Mouse (Mus musculus) heart, embryonic 11.5 days (tissue): ENCODE data around the gene C77080. TPM values are rescaled to one million over a fixed set of nuclear protein-coding genes. Genes with fewer than 3 reads are reported as not detected.

Source experiments
- ATAC-seq: fragments of 200-750 bp; cut with Nextera tagmentation; replicated peaks from 2 replicates; pipeline ENCODE4 v1.8.0; 2017; ENCODE audit warnings: moderate library complexity; ENCODE audit not compliant: insufficient number of reproducible peaks, low FRiP score, low TSS enrichment
- H3K27ac ChIP-seq: fragments of 300-500 bp; sonication (generic); 2 replicates; pipeline ENCODE4 v1.5.1; 2014; ENCODE audit warnings: mild to moderate bottlenecking, low read depth, low read length
- H3K27me3 ChIP-seq: fragments of 300-500 bp; sonication (generic); 2 replicates; pipeline ENCODE4 v1.6.1; 2014; ENCODE audit warnings: mild to moderate bottlenecking, low read length, mixed read lengths; ENCODE audit not compliant: control insufficient read depth, insufficient read depth
- H3K36me3 ChIP-seq: fragments of 300-500 bp; sonication (generic); 2 replicates; pipeline ENCODE4 v1.6.1; 2014; ENCODE audit warnings: mild to moderate bottlenecking, low read length, moderate library complexity, mixed read lengths; ENCODE audit not compliant: control insufficient read depth, insufficient read depth
- H3K4me1 ChIP-seq: fragments of 300-500 bp; sonication (generic); 2 replicates; pipeline ENCODE4 v1.6.1; 2014; ENCODE audit warnings: low read length; ENCODE audit not compliant: control insufficient read depth, insufficient read depth
- H3K4me2 ChIP-seq: fragments of 300-500 bp; sonication (generic); 2 replicates; pipeline ENCODE4 v1.6.1; 2014; ENCODE audit warnings: mild to moderate bottlenecking, moderate library complexity
- H3K4me3 ChIP-seq: fragments of 300-500 bp; sonication (generic); 2 replicates; pipeline ENCODE4 v1.5.1; 2014; ENCODE audit warnings: low read depth, low read length
- H3K9ac ChIP-seq: fragments of 300-500 bp; sonication (generic); 2 replicates; pipeline ENCODE4 v1.6.1; 2014; ENCODE audit warnings: mild to moderate bottlenecking, low read depth, low read length, moderate library complexity
- H3K9me3 ChIP-seq: fragments of 300-500 bp; sonication (generic); replicated peaks from 2 replicates; pipeline ENCODE4 v1.6.1; 2016; ENCODE audit warnings: low read length; ENCODE audit not compliant: control insufficient read depth
- WGBS: fragments of 180-500 bp; shearing (Covaris S2); extraction: QIAGEN DNeasy Blood & Tissue Kit; methylation state at CpG from one replicate; pipeline ENCODE4 v1.1.7; 2014; ENCODE audit not compliant: insufficient replicate concordance; 5-methylcytosine and 5-hydroxymethylcytosine counted together
- polyA plus RNA-seq: library from polyadenylated mRNA; unstranded; fragments of >200 nt; fragmentation: Nextera tagmentation; extraction: Ambion mirVana; gene quantifications from 2 replicates; pipeline ENCODE4 v1.2.1, GENCODE M21; 2014

Gene C77080
- polyA plus RNA-seq, 1 experiment from 2014 or later: 1.5 TPM

- no peaks in the 10 kb centered on the region for H3K9me3 ChIP-seq
- ATAC-seq: no peak
- H3K9ac ChIP-seq: peak overlapping the region; percentile 13; the same call in 1 of the 2 replicates
- peaks cover 13% of the 10 kb centered on the region for H3K4me1 ChIP-seq
- 17% methylated on average over 16 of the region's 16 CpGs for WGBS
- peak overlapping the region; percentile 11 for H3K4me3 ChIP-seq
- H3K27ac ChIP-seq: no peak overlapping the region
- no peaks in the 10 kb centered on the region for H3K36me3 ChIP-seq
- peak overlapping the region; percentile 51 for H3K4me2 ChIP-seq
- peaks cover 4% of the 10 kb centered on the region for H3K27me3 ChIP-seq
Observed at GRCm38 (mm10) chr4:129293702-129294101, 32.5 kb upstream of the C77080 start.

- 68% methylated on average over 7 of the region's 7 CpGs for WGBS
- no peak overlapping the region for H3K4me3 ChIP-seq
- H3K27me3 ChIP-seq: peaks cover 4% of the 10 kb centered on the region
- no peaks in the 10 kb centered on the region for H3K36me3 ChIP-seq
- no peak overlapping the region for H3K4me2 ChIP-seq
- H3K9me3 ChIP-seq: no peaks in the 10 kb centered on the region
- no peak overlapping the region for H3K27ac ChIP-seq
- H3K4me1 ChIP-seq: peaks cover 10% of the 10 kb centered on the region
- no peak for ATAC-seq
- no peak overlapping the region for H3K9ac ChIP-seq
Observed at GRCm38 (mm10) chr4:129292831-129293230, 31.6 kb upstream of the C77080 start.

- H3K4me1 ChIP-seq: peaks cover 11% of the 10 kb centered on the region
- peaks cover 18% of the 10 kb centered on the region for H3K27me3 ChIP-seq
- no peaks in the 10 kb centered on the region for H3K9me3 ChIP-seq
- no peak overlapping the region for H3K4me2 ChIP-seq
- H3K36me3 ChIP-seq: no peaks in the 10 kb centered on the region
- no peak overlapping the region for H3K9ac ChIP-seq
- H3K27ac ChIP-seq: no peak overlapping the region
- H3K4me3 ChIP-seq: no peak overlapping the region
- no peak for ATAC-seq
- 81% methylated on average over 8 of the region's 8 CpGs for WGBS
Observed at GRCm38 (mm10) chr4:129289671-129290070, 28.5 kb upstream of the C77080 start.

GRCm38 (mm10) chr4:129288067-129288466, 26.9 kb upstream of the C77080 start:
- peaks cover 9% of the 10 kb centered on the region for H3K4me1 ChIP-seq
- peak overlapping the region; percentile 96 for H3K4me2 ChIP-seq
- no peak for ATAC-seq
- H3K9me3 ChIP-seq: no peaks in the 10 kb centered on the region
- H3K36me3 ChIP-seq: no peaks in the 10 kb centered on the region
- H3K27ac ChIP-seq: no peak overlapping the region
- no peak overlapping the region for H3K9ac ChIP-seq
- peaks cover 17% of the 10 kb centered on the region for H3K27me3 ChIP-seq
- H3K4me3 ChIP-seq: no peak overlapping the region
- 36% methylated on average over 3 of the region's 3 CpGs for WGBS

- H3K4me1 ChIP-seq: peaks cover 9% of the 10 kb centered on the region
- H3K9ac ChIP-seq: peak within 1 kb of the TSS; percentile 61
- H3K4me3 ChIP-seq: peak within 1 kb of the TSS; percentile 52
- under 1% methylated on average over 46 of the region's 53 CpGs for WGBS
- H3K27me3 ChIP-seq: peaks cover 14% of the 10 kb centered on the region
- H3K36me3 ChIP-seq: no peaks in the 10 kb centered on the region
- peak within 1 kb of the TSS; percentile 96 for H3K4me2 ChIP-seq
- no peaks in the 10 kb centered on the region for H3K9me3 ChIP-seq
- H3K27ac ChIP-seq: no peak within 1 kb of the TSS
- peak; percentile 24; the same call in 1 of the 2 replicates for ATAC-seq
Observed at GRCm38 (mm10) chr4:129287472-129287981, 26.3 kb upstream of the C77080 start, which contains the start of gene Sync. TSS of gene Sync (plus strand) at chr4:129287617.

- Histone ChIP-seq H3K27ac (no peak overlapping the region), H3K9me3 (no peaks in the 10 kb centered on the region), H3K9ac (peak overlapping the region; percentile 61), H3K36me3 (no peaks in the 10 kb centered on the region), H3K4me1 (peaks cover 9% of the 10 kb centered on the region), H3K27me3 (peaks cover 14% of the 10 kb centered on the region), H3K4me3 (peak overlapping the region; percentile 52), H3K4me2 (peak overlapping the region; percentile 96)
- WGBS: 5% methylated on average over 28 of the region's 28 CpGs
- ATAC-seq: no peak; the same call in 1 of the 2 replicates
Observed at GRCm38 (mm10) chr4:129286683-129287471, 25.7 kb upstream of the C77080 start.

GRCm38 (mm10) chr4:129286001-129286682, 24.9 kb upstream of the C77080 start:
- no peak overlapping the region for H3K9ac ChIP-seq
- 58% methylated on average over 5 of the region's 5 CpGs for WGBS
- no peaks in the 10 kb centered on the region for H3K36me3 ChIP-seq

GRCm38 (mm10) chr4:129284685-129285084, 23.5 kb upstream of the C77080 start:
- WGBS: 79% methylated on average over 2 of the region's 2 CpGs

More at GRCm38 (mm10) chr4:129286001-129286682, 24.9 kb upstream of the C77080 start:
- no peak overlapping the region for H3K27ac ChIP-seq
- peaks cover 9% of the 10 kb centered on the region for H3K4me1 ChIP-seq
- no peak overlapping the region for H3K4me3 ChIP-seq
- peak overlapping the region; percentile 96; the same call in 1 of the 2 replicates for H3K4me2 ChIP-seq
- no peak for ATAC-seq
- no peaks in the 10 kb centered on the region for H3K9me3 ChIP-seq
- peaks cover 14% of the 10 kb centered on the region for H3K27me3 ChIP-seq

More at GRCm38 (mm10) chr4:129284685-129285084, 23.5 kb upstream of the C77080 start:
- peaks cover 9% of the 10 kb centered on the region for H3K4me1 ChIP-seq
- no peak overlapping the region for H3K27ac ChIP-seq
- H3K4me3 ChIP-seq: no peak overlapping the region
- H3K4me2 ChIP-seq: no peak overlapping the region
- no peaks in the 10 kb centered on the region for H3K36me3 ChIP-seq
- no peak for ATAC-seq
- no peak overlapping the region for H3K9ac ChIP-seq
- H3K9me3 ChIP-seq: no peaks in the 10 kb centered on the region
- peaks cover 14% of the 10 kb centered on the region for H3K27me3 ChIP-seq
